Mouse (Mus musculus): ENCODE measurements around the gene G430095P16Rik. TPM values are rescaled to one million over a fixed set of nuclear protein-coding genes. Genes with fewer than 3 reads are reported as not detected.

G430095P16Rik gene
- polyA plus RNA-seq, 1 experiment from 2014 or later = 1.0 TPM

- H3K4me3 ChIP-seq (ENCODE audit: low read depth, low read length) = no peak overlapping the region
- H3K9ac ChIP-seq (ENCODE audit: low read depth, low read length) = no peak overlapping the region
- peak overlapping the region; percentile 41; the same call in 1 of the 2 replicates for H3K27ac ChIP-seq (ENCODE audit: low read depth, low read length)
- 0 out of 2 replicates have a peak, but pooled peaks cover 2% of the 10 kb centered on the region for H3K36me3 ChIP-seq (ENCODE audit: control insufficient read depth, insufficient read depth)
- H3K4me2 ChIP-seq (replicated peaks; ENCODE audit: low read depth) = peak overlapping the region; percentile 13; the same call in 1 of the 2 replicates
- H3K4me1 ChIP-seq (replicated peaks; ENCODE audit: control insufficient read depth, insufficient read depth, low read length) = peaks cover 16% of the 10 kb centered on the region
- WGBS = 36% methylated on average over 9 of the region's 9 CpGs
- peaks cover under 1% of the 10 kb centered on the region; the same call in 1 of the 2 replicates for H3K27me3 ChIP-seq (replicated peaks; ENCODE audit: control insufficient read depth, insufficient read depth, low read length)
- no peak for TF ChIP-seq CTCF (IDR thresholded peaks at IDR 0.05; ENCODE audit: low read depth)
- H3K9me3 ChIP-seq (ENCODE audit: control insufficient read depth) = no peaks in the 10 kb centered on the region
- ATAC-seq = peak; percentile 10; the same call in 1 of the 2 replicates
These were observed 7.9 kb downstream of the G430095P16Rik start for GRCm38 (mm10) chr8:84730541-84731370.

GRCm38 (mm10) chr8:84731371-84732177 lies 8.8 kb downstream of the G430095P16Rik start:
- Histone ChIP-seq H3K4me2 (replicated peaks; ENCODE audit: low read depth) (peak overlapping the region; percentile 13; the same call in 1 of the 2 replicates), H3K9ac (ENCODE audit: low read depth, low read length) (no peak overlapping the region)
- ATAC-seq = 0 out of 2 replicates have a peak, but pooled peaks have one; percentile 2

GRCm38 (mm10) chr8:84732545-84732944 lies 9.7 kb downstream of the G430095P16Rik start:
- Histone ChIP-seq H3K9me3 (ENCODE audit: control insufficient read depth) (no peaks in the 10 kb centered on the region), H3K36me3 (ENCODE audit: control insufficient read depth, insufficient read depth) (no peaks in the 10 kb centered on the region), H3K4me3 (ENCODE audit: low read depth, low read length) (no peak overlapping the region), H3K4me2 (replicated peaks; ENCODE audit: low read depth) (no peak overlapping the region), H3K27ac (ENCODE audit: low read depth, low read length) (no peak overlapping the region), H3K4me1 (replicated peaks; ENCODE audit: control insufficient read depth, insufficient read depth, low read length) (peaks cover 16% of the 10 kb centered on the region), H3K27me3 (replicated peaks; ENCODE audit: control insufficient read depth, insufficient read depth, low read length) (peaks cover 13% of the 10 kb centered on the region; the same call in 1 of the 2 replicates), H3K9ac (ENCODE audit: low read depth, low read length) (peak overlapping the region; percentile 18; the same call in 1 of the 2 replicates)
- ATAC-seq = no peak
- TF ChIP-seq CTCF (IDR thresholded peaks at IDR 0.05; ENCODE audit: low read depth) = no peak
- WGBS = 56% methylated on average over 5 of the region's 5 CpGs

More at GRCm38 (mm10) chr8:84731371-84732177, 8.8 kb downstream of the G430095P16Rik start:
- Histone ChIP-seq H3K27ac (ENCODE audit: low read depth, low read length) (no peak overlapping the region; the same call in 1 of the 2 replicates), H3K9me3 (ENCODE audit: control insufficient read depth) (no peaks in the 10 kb centered on the region), H3K36me3 (ENCODE audit: control insufficient read depth, insufficient read depth) (0 out of 2 replicates have a peak, but pooled peaks cover under 1% of the 10 kb centered on the region), H3K27me3 (replicated peaks; ENCODE audit: control insufficient read depth, insufficient read depth, low read length) (peaks cover 9% of the 10 kb centered on the region; the same call in 1 of the 2 replicates), H3K4me1 (replicated peaks; ENCODE audit: control insufficient read depth, insufficient read depth, low read length) (peaks cover 16% of the 10 kb centered on the region), H3K4me3 (ENCODE audit: low read depth, low read length) (no peak overlapping the region)
- WGBS = 58% methylated on average over 11 of the region's 11 CpGs
- TF ChIP-seq CTCF (IDR thresholded peaks at IDR 0.05; ENCODE audit: low read depth) = no peak

GRCm38 (mm10) chr8:84732996-84733395 lies 10.2 kb downstream of the G430095P16Rik start:
- H3K4me1 ChIP-seq (replicated peaks; ENCODE audit: control insufficient read depth, insufficient read depth, low read length) = peaks cover 16% of the 10 kb centered on the region
- no peaks in the 10 kb centered on the region for H3K36me3 ChIP-seq (ENCODE audit: control insufficient read depth, insufficient read depth)
- H3K27ac ChIP-seq (ENCODE audit: low read depth, low read length) = no peak overlapping the region
- WGBS = 54% methylated on average over 6 of the region's 6 CpGs
- H3K4me2 ChIP-seq (replicated peaks; ENCODE audit: low read depth) = no peak overlapping the region
- peaks cover 13% of the 10 kb centered on the region; the same call in 1 of the 2 replicates for H3K27me3 ChIP-seq (replicated peaks; ENCODE audit: control insufficient read depth, insufficient read depth, low read length)
- no peaks in the 10 kb centered on the region for H3K9me3 ChIP-seq (ENCODE audit: control insufficient read depth)
- peak overlapping the region; percentile 18; the same call in 1 of the 2 replicates for H3K9ac ChIP-seq (ENCODE audit: low read depth, low read length)
- ATAC-seq = no peak
- no peak overlapping the region for H3K4me3 ChIP-seq (ENCODE audit: low read depth, low read length)
- TF ChIP-seq CTCF (IDR thresholded peaks at IDR 0.05; ENCODE audit: low read depth) = no peak

- no peak overlapping the region for H3K9ac ChIP-seq (ENCODE audit: low read depth, low read length)
- 92% methylated on average over 6 of the region's 6 CpGs for WGBS
- peaks cover 13% of the 10 kb centered on the region; the same call in 1 of the 2 replicates for H3K27me3 ChIP-seq (replicated peaks; ENCODE audit: control insufficient read depth, insufficient read depth, low read length)
- no peak overlapping the region for H3K4me2 ChIP-seq (replicated peaks; ENCODE audit: low read depth)
- no peak for TF ChIP-seq CTCF (IDR thresholded peaks at IDR 0.05; ENCODE audit: low read depth)
- no peaks in the 10 kb centered on the region for H3K36me3 ChIP-seq (ENCODE audit: control insufficient read depth, insufficient read depth)
- H3K4me1 ChIP-seq (replicated peaks; ENCODE audit: control insufficient read depth, insufficient read depth, low read length) = peaks cover 16% of the 10 kb centered on the region
- H3K9me3 ChIP-seq (ENCODE audit: control insufficient read depth) = no peaks in the 10 kb centered on the region
- no peak for ATAC-seq
- H3K27ac ChIP-seq (ENCODE audit: low read depth, low read length) = no peak overlapping the region
- no peak overlapping the region for H3K4me3 ChIP-seq (ENCODE audit: low read depth, low read length)
These were observed 11.2 kb downstream of the G430095P16Rik start for GRCm38 (mm10) chr8:84733959-84734358.

All from intestine, postnatal 0 days (tissue).